Mouse (Mus musculus): Measurements from ENCODE around the gene Thap12.

DNA sequence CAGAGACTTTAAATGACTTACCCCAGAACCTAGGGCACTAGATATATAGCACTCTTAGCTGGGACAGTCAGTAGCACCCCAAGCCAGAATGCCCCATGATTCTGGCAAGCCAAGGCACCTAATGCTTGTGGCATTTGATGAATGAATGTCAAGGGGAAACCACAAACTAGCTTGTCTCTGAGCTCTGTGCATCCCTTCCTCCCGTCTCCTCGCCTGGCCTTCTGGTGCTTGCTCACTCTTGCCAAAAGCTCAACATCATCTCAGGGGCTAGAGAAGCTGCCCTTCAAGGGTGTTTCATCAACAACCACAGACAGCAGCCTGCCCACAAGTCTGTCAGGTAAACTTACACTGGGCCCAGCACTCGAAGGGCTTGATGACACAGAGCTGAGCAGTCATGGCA is 25.6 kb downstream of the Thap12 start:
- TF ChIP-seq POLR2A (IDR thresholded peaks at IDR 0.05; ENCODE audit: insufficient read depth, low read length) (no peak), CTCF (IDR thresholded peaks at IDR 0.05; ENCODE audit: low read depth, low read length) (no peak), EP300 (IDR thresholded peaks at IDR 0.05; ENCODE audit: insufficient read depth, low read depth, low read length) (no peak)
